Mouse (Mus musculus) testis, postnatal 10 days (tissue): ENCODE data around the gene Atp1a3.
"Not testable (repeated sequence)": the region's sequence is repeated elsewhere in the genome, so short reads cannot be mapped to it uniquely, and the experiment has no call there.

ENCODE experiments used
- DNase-seq: peaks from one replicate; pipeline ENCODE4 v3.0.0; 2021; ENCODE audit warnings: low spot score

Atp1a3 gene

GRCm38 (mm10) chr7:25005421-25006065 lies at the start of gene Atp1a3:
TSS of gene Atp1a3 (minus strand) at chr7:25005958.
- DNase-seq: no peak

GRCm38 (mm10) chr7:25052587-25052986 lies 46.8 kb upstream of the Atp1a3 start:
- DNase-seq: no peak

GRCm38 (mm10) chr7:25049295-25049930 lies 43.7 kb upstream of the Atp1a3 start:
- no peak for DNase-seq

GRCm38 (mm10) chr7:25047363-25047762 lies 41.6 kb upstream of the Atp1a3 start:
- DNase-seq: no peak

- not testable (repeated sequence) for DNase-seq
Measured at GRCm38 (mm10) chr7:25044599-25044998, 38.8 kb upstream of the Atp1a3 start.

GRCm38 (mm10) chr7:25041921-25042320 lies 36.2 kb upstream of the Atp1a3 start:
- DNase-seq: no peak

- peak; percentile 86 for DNase-seq
Measured at GRCm38 (mm10) chr7:25035916-25036315, 30.2 kb upstream of the Atp1a3 start.

GRCm38 (mm10) chr7:25034796-25035195 lies 29.0 kb upstream of the Atp1a3 start:
- no peak for DNase-seq

- DNase-seq: no peak
Measured at GRCm38 (mm10) chr7:25031528-25031927, 25.8 kb upstream of the Atp1a3 start.

GRCm38 (mm10) chr7:25030032-25030753 lies 24.4 kb upstream of the Atp1a3 start:
- peak; percentile 89 for DNase-seq

GRCm38 (mm10) chr7:25026452-25026851 lies 20.7 kb upstream of the Atp1a3 start:
- DNase-seq: no peak

GRCm38 (mm10) chr7:25025855-25026439 lies 20.2 kb upstream of the Atp1a3 start:
- peak; percentile 66 for DNase-seq

GRCm38 (mm10) chr7:25011592-25011991 lies 5.8 kb upstream of the Atp1a3 start:
- no peak for DNase-seq

GRCm38 (mm10) chr7:25010090-25010913 lies 4.5 kb upstream of the Atp1a3 start:
- DNase-seq: peak; percentile 73

GRCm38 (mm10) chr7:25009099-25009700 lies 3.4 kb upstream of the Atp1a3 start:
- DNase-seq: no peak

GRCm38 (mm10) chr7:25008635-25009034 lies 2.9 kb upstream of the Atp1a3 start:
- peak; percentile 84 for DNase-seq

- no peak for DNase-seq
Measured at GRCm38 (mm10) chr7:25007609-25008374, 2.0 kb upstream of the Atp1a3 start.

- DNase-seq: no peak
Measured at GRCm38 (mm10) chr7:25006586-25007364, 1.0 kb upstream of the Atp1a3 start.

- no peak for DNase-seq
Measured at GRCm38 (mm10) chr7:25006171-25006570, 413 bp upstream of the Atp1a3 start.

- DNase-seq: no peak
Measured at GRCm38 (mm10) chr7:25004806-25005205, 952 bp downstream of the Atp1a3 start.
